Mouse (Mus musculus): ENCODE results near the gene Grb2. TPM values are rescaled to one million over a fixed set of nuclear protein-coding genes. Genes with fewer than 3 reads are reported as not detected.
A peak's percentile ranks its signal among the peaks of the same experiment; 100 is the strongest.

Gene Grb2
- polyA plus RNA-seq, 1 experiment from 2014 or later = 42.7 TPM

GRCm38 (mm10) chr11:115708956-115709828 is 795 bp upstream of the Grb2 start:
- no peaks in the 10 kb centered on the region for H3K9me3 ChIP-seq (replicated peaks; ENCODE audit: control insufficient read depth, low read length)
- H3K27ac ChIP-seq (ENCODE audit: low read depth, low read length) = peak overlapping the region; percentile 92
- 3% methylated on average over 23 of the region's 23 CpGs for WGBS (ENCODE audit: insufficient replicate concordance)
- H3K9ac ChIP-seq (ENCODE audit: low read depth, low read length) = peak overlapping the region; percentile 60
- H3K4me3 ChIP-seq (ENCODE audit: low read depth, low read length) = peak overlapping the region; percentile 76
- ATAC-seq (replicated peaks; ENCODE audit: insufficient number of reproducible peaks, low FRiP score, low TSS enrichment) = peak; percentile 24; the same call in 1 of the 2 replicates
- no peaks in the 10 kb centered on the region for H3K27me3 ChIP-seq (ENCODE audit: control insufficient read depth, insufficient read depth, low read length)
- H3K4me1 ChIP-seq (ENCODE audit: control insufficient read depth, insufficient read depth, low read length) = peaks cover 24% of the 10 kb centered on the region
- no peaks in the 10 kb centered on the region for H3K36me3 ChIP-seq (ENCODE audit: control insufficient read depth, insufficient read depth, low read length)
- peak overlapping the region; percentile 79 for H3K4me2 ChIP-seq

- Histone ChIP-seq H3K36me3 (ENCODE audit: control insufficient read depth, insufficient read depth, low read length) (no peaks in the 10 kb centered on the region), H3K4me3 (ENCODE audit: low read depth, low read length) (peak overlapping the region; percentile 76), H3K4me2 (peak overlapping the region; percentile 79), H3K4me1 (ENCODE audit: control insufficient read depth, insufficient read depth, low read length) (peaks cover 24% of the 10 kb centered on the region), H3K27me3 (ENCODE audit: control insufficient read depth, insufficient read depth, low read length) (no peaks in the 10 kb centered on the region), H3K27ac (ENCODE audit: low read depth, low read length) (peak overlapping the region; percentile 92), H3K9ac (ENCODE audit: low read depth, low read length) (peak overlapping the region; percentile 89), H3K9me3 (replicated peaks; ENCODE audit: control insufficient read depth, low read length) (no peaks in the 10 kb centered on the region)
- under 1% methylated on average over 43 of the region's 44 CpGs for WGBS (ENCODE audit: insufficient replicate concordance)
- peak; percentile 46; the same call in 1 of the 2 replicates for ATAC-seq (replicated peaks; ENCODE audit: insufficient number of reproducible peaks, low FRiP score, low TSS enrichment)
Observed at GRCm38 (mm10) chr11:115707313-115708208, 836 bp downstream of the Grb2 start.

- H3K4me3 ChIP-seq (ENCODE audit: low read depth, low read length) = peak overlapping the region; percentile 76
- peaks cover 24% of the 10 kb centered on the region for H3K4me1 ChIP-seq (ENCODE audit: control insufficient read depth, insufficient read depth, low read length)
- peak overlapping the region; percentile 28 for H3K9ac ChIP-seq (ENCODE audit: low read depth, low read length)
- H3K4me2 ChIP-seq = peak overlapping the region; percentile 79
- ATAC-seq (replicated peaks; ENCODE audit: insufficient number of reproducible peaks, low FRiP score, low TSS enrichment) = no peak
- no peaks in the 10 kb centered on the region for H3K9me3 ChIP-seq (replicated peaks; ENCODE audit: control insufficient read depth, low read length)
- no peak overlapping the region for H3K27ac ChIP-seq (ENCODE audit: low read depth, low read length)
- no peaks in the 10 kb centered on the region for H3K27me3 ChIP-seq (ENCODE audit: control insufficient read depth, insufficient read depth, low read length)
- WGBS (ENCODE audit: insufficient replicate concordance) = 87% methylated on average over 10 of the region's 10 CpGs
- no peaks in the 10 kb centered on the region for H3K36me3 ChIP-seq (ENCODE audit: control insufficient read depth, insufficient read depth, low read length)
Observed at GRCm38 (mm10) chr11:115706584-115706983, 1.8 kb downstream of the Grb2 start.

GRCm38 (mm10) chr11:115705561-115705960 is 2.8 kb downstream of the Grb2 start:
- Histone ChIP-seq H3K27ac (ENCODE audit: low read depth, low read length) (peak overlapping the region; percentile 54), H3K4me1 (ENCODE audit: control insufficient read depth, insufficient read depth, low read length) (peaks cover 24% of the 10 kb centered on the region), H3K4me3 (ENCODE audit: low read depth, low read length) (no peak overlapping the region), H3K9ac (ENCODE audit: low read depth, low read length) (peak overlapping the region; percentile 46; the same call in 1 of the 2 replicates), H3K4me2 (no peak overlapping the region), H3K9me3 (replicated peaks; ENCODE audit: control insufficient read depth, low read length) (no peaks in the 10 kb centered on the region), H3K36me3 (ENCODE audit: control insufficient read depth, insufficient read depth, low read length) (no peaks in the 10 kb centered on the region), H3K27me3 (ENCODE audit: control insufficient read depth, insufficient read depth, low read length) (no peaks in the 10 kb centered on the region)
- ATAC-seq (replicated peaks; ENCODE audit: insufficient number of reproducible peaks, low FRiP score, low TSS enrichment) = no peak
- 68% methylated on average over 2 of the region's 2 CpGs for WGBS (ENCODE audit: insufficient replicate concordance)

- H3K27ac ChIP-seq (ENCODE audit: low read depth, low read length) = no peak overlapping the region
- peaks cover 30% of the 10 kb centered on the region for H3K4me1 ChIP-seq (ENCODE audit: control insufficient read depth, insufficient read depth, low read length)
- H3K4me3 ChIP-seq (ENCODE audit: low read depth, low read length) = no peak overlapping the region
- 92% methylated on average over 10 of the region's 10 CpGs for WGBS (ENCODE audit: insufficient replicate concordance)
- H3K36me3 ChIP-seq (ENCODE audit: control insufficient read depth, insufficient read depth, low read length) = no peaks in the 10 kb centered on the region
- no peak overlapping the region for H3K9ac ChIP-seq (ENCODE audit: low read depth, low read length)
- H3K9me3 ChIP-seq (replicated peaks; ENCODE audit: control insufficient read depth, low read length) = no peaks in the 10 kb centered on the region
- H3K27me3 ChIP-seq (ENCODE audit: control insufficient read depth, insufficient read depth, low read length) = no peaks in the 10 kb centered on the region
- no peak overlapping the region for H3K4me2 ChIP-seq
- no peak for ATAC-seq (replicated peaks; ENCODE audit: insufficient number of reproducible peaks, low FRiP score, low TSS enrichment)
Observed at GRCm38 (mm10) chr11:115704648-115705047, 3.7 kb downstream of the Grb2 start.

- H3K4me1 ChIP-seq (ENCODE audit: control insufficient read depth, insufficient read depth, low read length) = peaks cover 30% of the 10 kb centered on the region
- no peak overlapping the region for H3K4me3 ChIP-seq (ENCODE audit: low read depth, low read length)
- no peak for ATAC-seq (replicated peaks; ENCODE audit: insufficient number of reproducible peaks, low FRiP score, low TSS enrichment)
- no peaks in the 10 kb centered on the region for H3K36me3 ChIP-seq (ENCODE audit: control insufficient read depth, insufficient read depth, low read length)
- H3K9me3 ChIP-seq (replicated peaks; ENCODE audit: control insufficient read depth, low read length) = no peaks in the 10 kb centered on the region
- H3K27me3 ChIP-seq (ENCODE audit: control insufficient read depth, insufficient read depth, low read length) = no peaks in the 10 kb centered on the region
- no peak overlapping the region for H3K27ac ChIP-seq (ENCODE audit: low read depth, low read length)
- no peak overlapping the region for H3K9ac ChIP-seq (ENCODE audit: low read depth, low read length)
- no peak overlapping the region for H3K4me2 ChIP-seq
- WGBS (ENCODE audit: insufficient replicate concordance) = 89% methylated on average over 2 of the region's 2 CpGs
Observed at GRCm38 (mm10) chr11:115703466-115703865, 4.9 kb downstream of the Grb2 start.

- H3K9ac ChIP-seq (ENCODE audit: low read depth, low read length) = peak overlapping the region; percentile 61
- peak overlapping the region; percentile 73 for H3K27ac ChIP-seq (ENCODE audit: low read depth, low read length)
- no peaks in the 10 kb centered on the region for H3K27me3 ChIP-seq (ENCODE audit: control insufficient read depth, insufficient read depth, low read length)
- H3K36me3 ChIP-seq (ENCODE audit: control insufficient read depth, insufficient read depth, low read length) = 0 out of 2 replicates have a peak, but pooled peaks cover 4% of the 10 kb centered on the region
- H3K4me2 ChIP-seq = peak overlapping the region; percentile 78
- H3K4me3 ChIP-seq (ENCODE audit: low read depth, low read length) = peak overlapping the region; percentile 47
- H3K9me3 ChIP-seq (replicated peaks; ENCODE audit: control insufficient read depth, low read length) = no peaks in the 10 kb centered on the region
- WGBS (ENCODE audit: insufficient replicate concordance) = 14% methylated on average over 16 of the region's 17 CpGs
- H3K4me1 ChIP-seq (ENCODE audit: control insufficient read depth, insufficient read depth, low read length) = peaks cover 46% of the 10 kb centered on the region
- ATAC-seq (replicated peaks; ENCODE audit: insufficient number of reproducible peaks, low FRiP score, low TSS enrichment) = peak; percentile 79
Observed at GRCm38 (mm10) chr11:115698986-115699728, 9.2 kb downstream of the Grb2 start.

GRCm38 (mm10) chr11:115697722-115698121 is 10.7 kb downstream of the Grb2 start:
- Histone ChIP-seq H3K4me3 (ENCODE audit: low read depth, low read length) (no peak overlapping the region), H3K27ac (ENCODE audit: low read depth, low read length) (no peak overlapping the region), H3K9me3 (replicated peaks; ENCODE audit: control insufficient read depth, low read length) (no peaks in the 10 kb centered on the region), H3K27me3 (ENCODE audit: control insufficient read depth, insufficient read depth, low read length) (no peaks in the 10 kb centered on the region), H3K9ac (ENCODE audit: low read depth, low read length) (no peak overlapping the region), H3K4me2 (peak overlapping the region; percentile 78; the same call in 1 of the 2 replicates), H3K36me3 (ENCODE audit: control insufficient read depth, insufficient read depth, low read length) (0 out of 2 replicates have a peak, but pooled peaks cover 4% of the 10 kb centered on the region), H3K4me1 (ENCODE audit: control insufficient read depth, insufficient read depth, low read length) (peaks cover 54% of the 10 kb centered on the region)
- 71% methylated on average over 3 of the region's 3 CpGs for WGBS (ENCODE audit: insufficient replicate concordance)
- ATAC-seq (replicated peaks; ENCODE audit: insufficient number of reproducible peaks, low FRiP score, low TSS enrichment) = no peak

Data from heart, embryonic 11.5 days (tissue).